Mouse (Mus musculus) liver, embryonic 11.5 days (tissue): ENCODE results near the gene AU040320. TPM values are rescaled to one million over a fixed set of nuclear protein-coding genes. Genes with fewer than 3 reads are reported as not detected.

Experiments used
- ATAC-seq: fragments of 200-750 bp; cut with Nextera tagmentation; replicated peaks from 2 replicates; pipeline ENCODE4 v1.8.0; 2017; ENCODE audit warnings: moderate number of reproducible peaks, mild to moderate bottlenecking, moderate TSS enrichment, moderate library complexity; ENCODE audit not compliant: low FRiP score
- DNase-seq: peaks from one replicate; pipeline ENCODE4 v3.0.0-alpha.2; 2017; ENCODE audit warnings: low spot score
- H3K27ac ChIP-seq: fragments of 300-500 bp; sonication (generic); 2 replicates; pipeline ENCODE4 v1.5.1; 2014; ENCODE audit warnings: mild to moderate bottlenecking, low read depth, low read length, control low read depth
- H3K27me3 ChIP-seq: fragments of 300-500 bp; sonication (generic); replicated peaks from 2 replicates; pipeline ENCODE4 v1.6.1; 2014; ENCODE audit warnings: low read length, mixed read lengths; ENCODE audit not compliant: control insufficient read depth, insufficient read depth
- H3K36me3 ChIP-seq: fragments of 300-500 bp; sonication (generic); 2 replicates; pipeline ENCODE4 v1.6.1; 2014; ENCODE audit warnings: mild to moderate bottlenecking, low read length, moderate library complexity, mixed read lengths; ENCODE audit not compliant: control insufficient read depth, insufficient read depth
- H3K4me1 ChIP-seq: fragments of 300-500 bp; sonication (generic); replicated peaks from 2 replicates; pipeline ENCODE4 v1.6.1; 2014; ENCODE audit warnings: low read length, mixed read lengths; ENCODE audit not compliant: control insufficient read depth, insufficient read depth
- H3K4me2 ChIP-seq: fragments of 300-500 bp; sonication (generic); 2 replicates; pipeline ENCODE4 v1.6.1; 2014; ENCODE audit warnings: mild to moderate bottlenecking, control low read depth, moderate library complexity
- H3K4me3 ChIP-seq: fragments of 300-500 bp; sonication (generic); 2 replicates; pipeline ENCODE4 v1.5.1; 2014; ENCODE audit warnings: low read depth, low read length, control low read depth
- H3K9ac ChIP-seq: fragments of 300-500 bp; sonication (generic); 2 replicates; pipeline ENCODE4 v1.6.1; 2014; ENCODE audit warnings: low read depth, low read length, control low read depth
- H3K9me3 ChIP-seq: fragments of 300-500 bp; sonication (generic); 2 replicates; pipeline ENCODE4 v1.6.1; 2016; ENCODE audit warnings: low read length, inconsistent platforms, mixed read lengths; ENCODE audit not compliant: control insufficient read depth
- WGBS: fragments of 180-500 bp; shearing (Covaris S2); extraction: QIAGEN DNeasy Blood & Tissue Kit; methylation state at CpG from one replicate; pipeline ENCODE4 v1.1.7; 2014; 5-methylcytosine and 5-hydroxymethylcytosine counted together
- polyA plus RNA-seq: library from polyadenylated mRNA; unstranded; fragments of >200 nt; fragmentation: Nextera tagmentation; extraction: Ambion mirVana; gene quantifications from 2 replicates; pipeline ENCODE4 v1.2.1, GENCODE M21; 2014

AU040320 gene
- polyA plus RNA-seq, 1 experiment from 2014 or later = 18.7 TPM

DNA sequence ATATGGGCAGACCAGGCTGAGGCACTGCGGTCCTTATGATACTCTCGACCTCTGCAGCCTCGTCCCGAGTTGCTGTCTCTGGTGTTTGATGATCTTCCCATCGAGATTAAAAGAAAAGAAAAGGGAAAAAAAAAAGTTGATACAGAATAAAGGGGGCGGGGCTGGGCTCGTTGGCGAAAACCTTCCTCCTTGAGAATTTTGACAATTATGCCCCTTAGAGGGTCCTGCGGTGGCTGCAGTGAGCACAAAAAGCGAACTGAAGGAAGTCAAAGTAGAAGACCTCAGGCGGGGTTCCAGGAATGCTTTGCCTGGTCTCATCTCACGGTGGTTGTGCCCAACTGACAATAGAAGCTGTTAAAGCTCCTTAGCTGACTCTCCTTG, 877 bp downstream of the AU040320 start:
- Histone ChIP-seq H3K4me1 (peaks cover 18% of the 10 kb centered on the region), H3K9me3 (no peaks in the 10 kb centered on the region), H3K36me3 (0 out of 2 replicates have a peak, but pooled peaks cover 2% of the 10 kb centered on the region), H3K9ac (peak overlapping the region; percentile 86), H3K4me3 (peak overlapping the region; percentile 88), H3K27ac (no peak overlapping the region), H3K27me3 (no peaks in the 10 kb centered on the region), H3K4me2 (peak overlapping the region; percentile 99)
- 3% methylated on average over 12 of the region's 12 CpGs for WGBS
- ATAC-seq = no peak
- DNase-seq = no peak

- Histone ChIP-seq H3K4me2 (peak overlapping the region; percentile 99), H3K4me1 (peaks cover 18% of the 10 kb centered on the region), H3K27me3 (no peaks in the 10 kb centered on the region), H3K4me3 (no peak overlapping the region), H3K27ac (no peak overlapping the region), H3K9me3 (no peaks in the 10 kb centered on the region), H3K36me3 (0 out of 2 replicates have a peak, but pooled peaks cover 2% of the 10 kb centered on the region), H3K9ac (no peak overlapping the region)
- DNase-seq = no peak
- 55% methylated on average over 12 of the region's 12 CpGs for WGBS
- ATAC-seq = no peak
Observed at GRCm38 (mm10) chr4:126754736-126755374, 1.5 kb downstream of the AU040320 start.

GRCm38 (mm10) chr4:126756766-126757165, 3.4 kb downstream of the AU040320 start:
- no peak overlapping the region for H3K4me2 ChIP-seq
- H3K4me1 ChIP-seq = peaks cover 11% of the 10 kb centered on the region
- no peaks in the 10 kb centered on the region for H3K27me3 ChIP-seq
- no peak overlapping the region for H3K27ac ChIP-seq
- H3K9me3 ChIP-seq = no peaks in the 10 kb centered on the region
- 0 out of 2 replicates have a peak, but pooled peaks cover 2% of the 10 kb centered on the region for H3K36me3 ChIP-seq
- H3K9ac ChIP-seq = no peak overlapping the region
- ATAC-seq (no peak), DNase-seq (no peak)
- no peak overlapping the region for H3K4me3 ChIP-seq
- WGBS = 84% methylated on average over 4 of the region's 4 CpGs

DNA sequence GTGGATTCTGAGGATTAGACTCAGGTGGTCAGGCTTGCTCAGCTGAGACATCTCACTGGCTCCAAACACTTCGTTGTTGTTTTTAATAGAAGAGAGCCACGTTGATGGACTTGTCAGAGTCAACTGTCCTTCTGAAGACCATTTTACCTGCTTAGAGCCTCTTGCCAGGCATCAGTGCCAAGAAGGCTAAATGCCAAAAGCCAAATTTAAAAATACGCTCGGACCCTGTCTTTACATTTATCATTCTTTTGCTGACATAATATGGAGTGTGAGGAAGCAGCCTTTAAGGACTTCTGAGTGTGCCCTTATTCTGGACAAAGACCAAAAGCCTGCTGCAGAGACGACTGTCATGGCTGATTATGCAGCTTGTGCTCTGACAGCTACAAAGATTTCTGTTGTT, 5.0 kb downstream of the AU040320 start:
- WGBS = 84% methylated on average over 5 of the region's 5 CpGs
- H3K4me2 ChIP-seq = no peak overlapping the region

DNA sequence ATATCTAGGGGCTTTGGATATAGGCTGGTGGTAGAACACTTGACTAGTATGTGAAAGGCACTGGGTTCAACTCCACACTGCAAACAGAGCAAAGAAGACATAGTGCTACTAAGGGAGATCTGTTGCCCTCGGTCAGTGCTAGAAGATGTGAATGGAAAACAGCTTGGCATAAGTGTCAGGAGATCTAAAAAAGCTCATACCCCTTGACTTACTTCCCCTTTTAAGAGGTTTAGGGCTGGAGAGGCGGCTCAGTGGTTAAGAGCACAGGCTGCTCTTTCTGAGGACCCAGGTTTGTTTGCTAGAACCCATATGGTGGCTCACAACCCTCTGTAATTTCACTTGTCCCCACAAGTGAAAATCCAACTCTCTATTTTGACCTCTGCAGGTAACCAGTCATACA, 6.1 kb downstream of the AU040320 start:
- no peak overlapping the region for H3K4me3 ChIP-seq
- 56% methylated on average over 2 of the region's 2 CpGs for WGBS
- H3K4me2 ChIP-seq = no peak overlapping the region
- 0 out of 2 replicates have a peak, but pooled peaks cover 2% of the 10 kb centered on the region for H3K36me3 ChIP-seq
- no peak for DNase-seq
- H3K9me3 ChIP-seq = no peaks in the 10 kb centered on the region
- no peak overlapping the region for H3K9ac ChIP-seq
- H3K27me3 ChIP-seq = no peaks in the 10 kb centered on the region
- no peak for ATAC-seq
- peaks cover 1% of the 10 kb centered on the region; the same call in 1 of the 2 replicates for H3K4me1 ChIP-seq
- H3K27ac ChIP-seq = no peak overlapping the region

More for the DNA sequence above, 5.0 kb downstream of the AU040320 start:
- peaks cover 3% of the 10 kb centered on the region; the same call in 1 of the 2 replicates for H3K4me1 ChIP-seq
- H3K27ac ChIP-seq = no peak overlapping the region
- H3K4me3 ChIP-seq = no peak overlapping the region
- DNase-seq = no peak
- no peaks in the 10 kb centered on the region for H3K27me3 ChIP-seq
- no peaks in the 10 kb centered on the region for H3K9me3 ChIP-seq
- no peak overlapping the region for H3K9ac ChIP-seq
- ATAC-seq = no peak
- H3K36me3 ChIP-seq = 0 out of 2 replicates have a peak, but pooled peaks cover 2% of the 10 kb centered on the region

DNA sequence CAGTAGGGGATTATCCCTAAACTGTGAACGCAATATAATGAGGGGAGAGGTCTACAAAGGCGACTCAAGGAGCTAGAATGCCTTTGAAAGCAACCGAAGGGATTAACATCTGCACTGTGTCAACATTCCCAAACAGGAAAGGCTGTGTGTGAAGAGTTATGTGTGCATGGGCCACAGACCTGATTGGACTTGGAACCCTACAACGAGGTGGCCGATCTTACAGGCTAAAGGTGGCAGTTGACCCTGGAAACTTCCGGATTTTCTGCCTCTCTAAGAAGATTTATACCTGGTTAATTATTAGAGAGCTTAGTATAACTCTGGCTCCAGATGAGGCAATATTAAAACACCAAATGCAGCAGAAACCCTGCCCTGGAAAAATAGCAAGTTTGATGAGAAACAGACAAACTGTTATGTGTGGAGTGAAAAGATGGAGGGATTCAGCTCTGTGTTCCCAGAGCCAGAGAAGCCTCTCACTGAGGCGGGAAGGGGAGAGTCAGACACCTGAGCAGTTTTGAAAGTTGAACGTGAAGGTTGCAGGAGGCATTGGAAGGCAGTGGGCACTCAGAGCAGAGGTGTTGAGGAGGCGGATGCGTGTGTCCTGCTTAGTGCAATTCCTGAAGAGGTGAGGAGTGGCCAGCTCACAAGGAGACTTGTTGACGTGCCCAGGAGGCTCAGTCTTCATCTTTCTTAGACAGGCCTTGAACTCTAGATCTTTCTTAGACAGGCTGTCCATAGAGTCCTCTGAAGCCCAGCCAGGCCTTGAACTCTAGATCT, 9.4 kb downstream of the AU040320 start:
- no peak for ATAC-seq
- no peak overlapping the region for H3K9ac ChIP-seq

DNA sequence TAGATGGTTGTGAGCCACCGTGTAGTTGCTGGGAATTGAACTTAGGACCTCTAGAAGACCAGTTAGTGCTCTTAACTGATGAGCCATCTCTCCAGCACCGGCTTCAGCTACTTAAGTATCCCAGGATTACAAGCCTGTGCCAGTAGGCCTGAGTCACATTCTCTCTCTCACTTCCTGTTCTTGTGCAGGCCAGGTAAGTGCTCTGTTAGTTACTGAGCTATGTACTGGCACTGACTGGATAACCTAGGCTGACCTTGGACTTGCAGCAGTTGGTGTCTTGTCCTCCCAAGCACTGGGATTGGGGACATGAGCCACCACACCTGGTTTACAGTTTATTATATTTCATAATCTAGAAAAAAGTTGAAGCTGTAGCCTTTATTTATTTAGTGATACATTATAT, 10.1 kb downstream of the AU040320 start:
- 0 out of 2 replicates have a peak, but pooled peaks cover 2% of the 10 kb centered on the region for H3K36me3 ChIP-seq
- DNase-seq (no peak), ATAC-seq (no peak)
- H3K4me2 ChIP-seq = no peak overlapping the region
- WGBS = 82% methylated on average over 2 of the region's 2 CpGs
- no peak overlapping the region for H3K9ac ChIP-seq
- H3K4me1 ChIP-seq = no peaks in the 10 kb centered on the region
- H3K9me3 ChIP-seq = no peaks in the 10 kb centered on the region
- no peak overlapping the region for H3K4me3 ChIP-seq
- H3K27me3 ChIP-seq = no peaks in the 10 kb centered on the region
- H3K27ac ChIP-seq = no peak overlapping the region

More for the DNA sequence above, 9.4 kb downstream of the AU040320 start:
- Histone ChIP-seq H3K4me1 (no peaks in the 10 kb centered on the region), H3K9me3 (no peaks in the 10 kb centered on the region), H3K36me3 (0 out of 2 replicates have a peak, but pooled peaks cover 2% of the 10 kb centered on the region), H3K27me3 (no peaks in the 10 kb centered on the region), H3K4me2 (no peak overlapping the region), H3K4me3 (no peak overlapping the region), H3K27ac (no peak overlapping the region)
- no peak for DNase-seq
- 83% methylated on average over 11 of the region's 11 CpGs for WGBS

DNA sequence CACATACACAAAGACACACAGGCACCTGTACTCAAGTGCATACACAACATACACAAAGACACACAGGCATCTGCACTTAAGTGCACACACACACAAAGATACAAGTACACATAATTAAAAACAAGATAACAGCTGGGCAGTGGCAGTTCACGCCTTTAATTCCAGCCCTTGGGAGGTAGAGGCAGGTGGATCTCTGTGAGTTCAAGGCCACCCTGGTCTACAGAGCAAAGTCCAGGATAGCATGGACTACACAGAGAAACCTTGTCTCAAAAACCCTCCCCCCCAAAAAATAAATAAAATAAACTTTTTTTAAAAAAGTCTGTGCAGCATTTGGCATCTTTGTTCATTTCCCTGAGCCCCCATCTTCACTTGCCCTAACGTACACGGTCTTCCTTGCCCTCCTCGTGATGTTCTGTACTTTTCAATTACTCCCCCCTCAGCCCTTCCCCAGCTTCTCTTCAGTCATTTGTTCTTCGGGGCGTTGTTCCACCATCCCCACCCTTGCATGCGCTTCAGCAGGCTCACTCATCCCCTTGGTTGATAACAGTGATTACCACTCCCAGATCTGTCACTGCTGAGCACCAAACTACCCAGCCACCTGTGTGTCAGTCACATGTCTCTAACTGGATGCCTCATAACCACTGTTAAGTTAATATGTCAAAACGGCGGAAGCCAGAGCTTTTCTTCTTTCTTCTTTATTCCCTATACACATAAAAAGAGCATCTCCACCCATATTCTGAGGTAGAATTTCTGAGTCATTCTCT, 16.6 kb downstream of the AU040320 start:
- H3K27me3 ChIP-seq = no peaks in the 10 kb centered on the region
- H3K36me3 ChIP-seq = no peaks in the 10 kb centered on the region
- H3K4me2 ChIP-seq = no peak overlapping the region
- H3K9me3 ChIP-seq = no peaks in the 10 kb centered on the region
- no peak overlapping the region for H3K27ac ChIP-seq
- WGBS = 76% methylated on average over 9 of the region's 9 CpGs
- no peak overlapping the region for H3K9ac ChIP-seq
- H3K4me3 ChIP-seq = no peak overlapping the region
- DNase-seq (no peak), ATAC-seq (peak; percentile 68; the same call in 1 of the 2 replicates)
- no peaks in the 10 kb centered on the region for H3K4me1 ChIP-seq
